Mouse (Mus musculus) neural tube, embryonic 13.5 days (tissue): ENCODE measurements around the gene Slc6a13. TPM values are rescaled to one million over a fixed set of nuclear protein-coding genes. Genes with fewer than 3 reads are reported as not detected.

Experiments used
- ATAC-seq: fragments of 200-750 bp; cut with Nextera tagmentation; 2 replicates; pipeline ENCODE4 v1.8.0; 2017; ENCODE audit warnings: low read depth, mild to moderate bottlenecking, moderate TSS enrichment, moderate library complexity
- H3K27ac ChIP-seq: fragments of 300-500 bp; sonication (generic); replicated peaks from 2 replicates; pipeline ENCODE4 v1.5.1; 2015; ENCODE audit warnings: moderate library complexity, mild to moderate bottlenecking, inconsistent platforms
- H3K27me3 ChIP-seq: fragments of 300-500 bp; sonication (generic); 2 replicates; pipeline ENCODE4 v1.6.1; 2015; ENCODE audit warnings: mild to moderate bottlenecking, inconsistent platforms
- H3K36me3 ChIP-seq: fragments of 300-500 bp; sonication (generic); 2 replicates; pipeline ENCODE4 v1.6.1; 2015; ENCODE audit warnings: mild to moderate bottlenecking, inconsistent platforms
- H3K4me1 ChIP-seq: fragments of 300-500 bp; sonication (generic); replicated peaks from 2 replicates; pipeline ENCODE4 v1.6.1; 2015; ENCODE audit warnings: inconsistent platforms
- H3K4me2 ChIP-seq: fragments of 300-500 bp; sonication (generic); 2 replicates; pipeline ENCODE4 v1.6.1; 2015; ENCODE audit warnings: inconsistent platforms, mild to moderate bottlenecking, moderate library complexity
- H3K4me3 ChIP-seq: fragments of 300-500 bp; sonication (generic); 2 replicates; pipeline ENCODE4 v1.5.1; 2015; ENCODE audit warnings: mild to moderate bottlenecking, inconsistent platforms
- H3K9ac ChIP-seq: fragments of 300-500 bp; sonication (generic); 2 replicates; pipeline ENCODE4 v1.6.1; 2015; ENCODE audit warnings: moderate library complexity, mild to moderate bottlenecking, inconsistent platforms
- H3K9me3 ChIP-seq: fragments of 300-500 bp; sonication (generic); 2 replicates; pipeline ENCODE4 v1.6.1; 2016; ENCODE audit warnings: inconsistent platforms
- WGBS: fragments of 180-500 bp; shearing (Covaris S2); methylation state at CpG from one replicate; pipeline ENCODE4 v1.1.7; 2015; 5-methylcytosine and 5-hydroxymethylcytosine counted together
- polyA plus RNA-seq: library from polyadenylated mRNA; unstranded; fragments of >200 nt; fragmentation: Nextera tagmentation; extraction: Ambion mirVana; gene quantifications from 2 replicates; pipeline ENCODE4 v1.2.1, GENCODE M21; 2015

The Slc6a13 gene
- 34.5 and 38.2 TPM in 2 replicates for polyA plus RNA-seq

GRCm38 (mm10) chr6:121299954-121300353, at the start of gene Slc6a13:
Slc6a13 (plus strand) TSS chr6:121300227.
- Histone ChIP-seq H3K4me3 (peak within 1 kb of the TSS; percentile 20), H3K9ac (no peak within 1 kb of the TSS), H3K4me1 (peaks cover 11% of the 10 kb centered on the region), H3K9me3 (no peaks in the 10 kb centered on the region), H3K27ac (0 out of 2 replicates have a peak within 1 kb of the TSS, but pooled peaks have one; percentile 38), H3K36me3 (no peaks in the 10 kb centered on the region), H3K27me3 (no peaks in the 10 kb centered on the region; the same call in 1 of the 2 replicates), H3K4me2 (peak within 1 kb of the TSS; percentile 20; the same call in 1 of the 2 replicates)
- WGBS = 4% methylated on average over 11 of the region's 11 CpGs
- no peak for ATAC-seq

- Histone ChIP-seq H3K27ac (no peak overlapping the region), H3K9me3 (no peaks in the 10 kb centered on the region), H3K4me3 (no peak overlapping the region), H3K9ac (no peak overlapping the region), H3K36me3 (no peaks in the 10 kb centered on the region), H3K27me3 (peaks cover 12% of the 10 kb centered on the region), H3K4me2 (no peak overlapping the region), H3K4me1 (peaks cover 7% of the 10 kb centered on the region)
- WGBS = 40% methylated on average over 1 of the region's 1 CpGs
- no peak for ATAC-seq
These were observed 49.6 kb upstream of the Slc6a13 start for GRCm38 (mm10) chr6:121250406-121250805.

- 79% methylated on average over 5 of the region's 5 CpGs for WGBS
- Histone ChIP-seq H3K36me3 (no peaks in the 10 kb centered on the region), H3K9me3 (no peaks in the 10 kb centered on the region), H3K27me3 (peaks cover 12% of the 10 kb centered on the region), H3K4me1 (no peaks in the 10 kb centered on the region), H3K4me3 (no peak overlapping the region), H3K27ac (no peak overlapping the region), H3K4me2 (no peak overlapping the region), H3K9ac (no peak overlapping the region)
- ATAC-seq = no peak
These were observed 48.8 kb upstream of the Slc6a13 start for GRCm38 (mm10) chr6:121251256-121251655.

GRCm38 (mm10) chr6:121260548-121260947, 39.5 kb upstream of the Slc6a13 start:
- no peaks in the 10 kb centered on the region for H3K27me3 ChIP-seq
- 0 out of 2 replicates have a peak, but pooled peaks cover 3% of the 10 kb centered on the region for H3K9me3 ChIP-seq
- H3K4me3 ChIP-seq = no peak overlapping the region
- 33% methylated on average over 9 of the region's 9 CpGs for WGBS
- no peaks in the 10 kb centered on the region for H3K4me1 ChIP-seq
- H3K4me2 ChIP-seq = no peak overlapping the region
- H3K9ac ChIP-seq = no peak overlapping the region
- no peak for ATAC-seq
- no peaks in the 10 kb centered on the region for H3K36me3 ChIP-seq
- H3K27ac ChIP-seq = no peak overlapping the region

- H3K27ac ChIP-seq = no peak overlapping the region
- no peaks in the 10 kb centered on the region for H3K36me3 ChIP-seq
- ATAC-seq = no peak
- H3K9me3 ChIP-seq = 0 out of 2 replicates have a peak, but pooled peaks cover 3% of the 10 kb centered on the region
- 85% methylated on average over 8 of the region's 8 CpGs for WGBS
- no peaks in the 10 kb centered on the region for H3K4me1 ChIP-seq
- H3K9ac ChIP-seq = no peak overlapping the region
- H3K4me2 ChIP-seq = no peak overlapping the region
- H3K27me3 ChIP-seq = no peaks in the 10 kb centered on the region
- no peak overlapping the region for H3K4me3 ChIP-seq
These were observed 38.8 kb upstream of the Slc6a13 start for GRCm38 (mm10) chr6:121261233-121261632.

GRCm38 (mm10) chr6:121262004-121262403, 38.0 kb upstream of the Slc6a13 start:
- no peak overlapping the region for H3K27ac ChIP-seq
- H3K9me3 ChIP-seq = 0 out of 2 replicates have a peak, but pooled peaks cover 3% of the 10 kb centered on the region
- H3K9ac ChIP-seq = no peak overlapping the region
- no peaks in the 10 kb centered on the region for H3K36me3 ChIP-seq
- WGBS = 93% methylated on average over 10 of the region's 10 CpGs
- H3K27me3 ChIP-seq = no peaks in the 10 kb centered on the region
- no peak overlapping the region for H3K4me2 ChIP-seq
- ATAC-seq = no peak
- H3K4me3 ChIP-seq = no peak overlapping the region
- no peaks in the 10 kb centered on the region for H3K4me1 ChIP-seq

GRCm38 (mm10) chr6:121262496-121262895, 37.5 kb upstream of the Slc6a13 start:
- H3K27ac ChIP-seq = no peak overlapping the region
- H3K36me3 ChIP-seq = no peaks in the 10 kb centered on the region
- no peaks in the 10 kb centered on the region for H3K27me3 ChIP-seq
- no peak overlapping the region for H3K4me2 ChIP-seq
- H3K4me3 ChIP-seq = no peak overlapping the region
- H3K9ac ChIP-seq = no peak overlapping the region
- WGBS = 92% methylated on average over 11 of the region's 11 CpGs
- H3K4me1 ChIP-seq = no peaks in the 10 kb centered on the region
- no peak for ATAC-seq
- 0 out of 2 replicates have a peak, but pooled peaks cover 3% of the 10 kb centered on the region for H3K9me3 ChIP-seq

GRCm38 (mm10) chr6:121270156-121270555, 29.9 kb upstream of the Slc6a13 start:
- no peaks in the 10 kb centered on the region for H3K9me3 ChIP-seq
- H3K9ac ChIP-seq = 0 out of 2 replicates have a peak overlapping the region, but pooled peaks have one; percentile 8
- H3K36me3 ChIP-seq = no peaks in the 10 kb centered on the region
- no peak overlapping the region for H3K4me2 ChIP-seq
- no peak overlapping the region for H3K4me3 ChIP-seq
- H3K27me3 ChIP-seq = no peaks in the 10 kb centered on the region
- 79% methylated on average over 6 of the region's 6 CpGs for WGBS
- no peak for ATAC-seq
- no peaks in the 10 kb centered on the region for H3K4me1 ChIP-seq
- H3K27ac ChIP-seq = no peak overlapping the region

- Histone ChIP-seq H3K9ac (no peak overlapping the region), H3K4me2 (peak overlapping the region; percentile 57)
- WGBS = 12% methylated on average over 4 of the region's 4 CpGs
These were observed 28.3 kb upstream of the Slc6a13 start for GRCm38 (mm10) chr6:121271707-121272074.

GRCm38 (mm10) chr6:121272075-121272800, 27.8 kb upstream of the Slc6a13 start:
- H3K4me1 ChIP-seq = no peaks in the 10 kb centered on the region
- peak; percentile 93 for ATAC-seq
- no peaks in the 10 kb centered on the region for H3K27me3 ChIP-seq
- peak overlapping the region; percentile 57 for H3K4me2 ChIP-seq
- no peaks in the 10 kb centered on the region for H3K36me3 ChIP-seq
- peak overlapping the region; percentile 81 for H3K27ac ChIP-seq
- peak overlapping the region; percentile 40 for H3K4me3 ChIP-seq
- 12% methylated on average over 17 of the region's 17 CpGs for WGBS
- peak overlapping the region; percentile 58 for H3K9ac ChIP-seq
- H3K9me3 ChIP-seq = no peaks in the 10 kb centered on the region

More at GRCm38 (mm10) chr6:121271707-121272074, 28.3 kb upstream of the Slc6a13 start:
- Histone ChIP-seq H3K9me3 (no peaks in the 10 kb centered on the region), H3K4me1 (no peaks in the 10 kb centered on the region), H3K27ac (no peak overlapping the region), H3K27me3 (no peaks in the 10 kb centered on the region), H3K36me3 (no peaks in the 10 kb centered on the region), H3K4me3 (peak overlapping the region; percentile 40; the same call in 1 of the 2 replicates)
- ATAC-seq = peak; percentile 33

GRCm38 (mm10) chr6:121274356-121274755, 25.7 kb upstream of the Slc6a13 start:
- 85% methylated on average over 3 of the region's 3 CpGs for WGBS
- Histone ChIP-seq H3K4me1 (no peaks in the 10 kb centered on the region), H3K9me3 (no peaks in the 10 kb centered on the region), H3K4me2 (no peak overlapping the region), H3K27me3 (no peaks in the 10 kb centered on the region), H3K4me3 (no peak overlapping the region), H3K36me3 (no peaks in the 10 kb centered on the region), H3K9ac (no peak overlapping the region), H3K27ac (no peak overlapping the region)
- ATAC-seq = no peak

- Histone ChIP-seq H3K4me3 (no peak overlapping the region), H3K27me3 (no peaks in the 10 kb centered on the region), H3K9me3 (no peaks in the 10 kb centered on the region), H3K27ac (no peak overlapping the region), H3K4me1 (no peaks in the 10 kb centered on the region), H3K4me2 (no peak overlapping the region), H3K9ac (no peak overlapping the region), H3K36me3 (no peaks in the 10 kb centered on the region)
- 94% methylated on average over 5 of the region's 5 CpGs for WGBS
- ATAC-seq = no peak
These were observed 15.9 kb upstream of the Slc6a13 start for GRCm38 (mm10) chr6:121284132-121284531.
